Mouse (Mus musculus) G1E (cell line): ENCODE measurements around the gene Lrrc2.

Source experiments
- CTCF ChIP-seq: IDR thresholded peaks from 2 replicates; pipeline ENCODE4 v1.5.1; 2012; ENCODE audit warnings: low read depth, low read length, inconsistent platforms, mixed read lengths
- GATA1 ChIP-seq: IDR thresholded peaks from 2 replicates; pipeline ENCODE4 v1.6.1; 2012; ENCODE audit warnings: borderline replicate concordance, low read length, inconsistent platforms, mixed read lengths
- POLR2AphosphoS5 ChIP-seq: IDR thresholded peaks from 2 replicates; pipeline ENCODE4 v1.6.1; 2012; ENCODE audit warnings: low read depth, low read length, inconsistent platforms; ENCODE audit not compliant: insufficient replicate concordance

- TF ChIP-seq CTCF: no peak
- TF ChIP-seq POLR2AphosphoS5: no peak
- TF ChIP-seq GATA1: no peak
These were observed 48.5 kb downstream of the Lrrc2 start for GRCm38 (mm10) chr9:110999856-111000255.
